Mouse (Mus musculus): ENCODE results near the gene Ccdc163.

Ccdc163 gene

GRCm38 (mm10) chr4:116782171-116782570, 73.9 kb downstream of the Ccdc163 start:
- DNase-seq: no peak

DNA sequence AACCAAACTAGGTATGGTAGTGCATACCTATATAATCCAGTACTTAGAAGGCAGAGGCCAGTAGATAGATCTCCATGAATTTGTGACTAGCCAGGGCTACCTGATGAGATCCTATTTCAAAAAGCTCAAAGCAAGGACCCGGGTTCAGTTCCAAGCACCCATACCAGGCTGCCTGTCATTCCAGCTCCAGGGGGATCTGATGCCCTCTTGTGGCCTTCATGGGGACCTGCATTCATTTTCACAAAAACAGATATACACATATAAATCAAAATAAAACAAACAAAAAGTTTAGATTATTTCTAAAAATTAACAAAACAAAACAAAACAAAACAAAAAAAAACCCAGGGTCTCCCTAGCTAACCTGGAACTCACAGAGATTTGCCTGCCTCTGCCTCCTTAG, 78.3 kb downstream of the Ccdc163 start:
- no peak for DNase-seq

GRCm38 (mm10) chr4:116787985-116788760, 79.9 kb downstream of the Ccdc163 start:
- no peak for DNase-seq

DNA sequence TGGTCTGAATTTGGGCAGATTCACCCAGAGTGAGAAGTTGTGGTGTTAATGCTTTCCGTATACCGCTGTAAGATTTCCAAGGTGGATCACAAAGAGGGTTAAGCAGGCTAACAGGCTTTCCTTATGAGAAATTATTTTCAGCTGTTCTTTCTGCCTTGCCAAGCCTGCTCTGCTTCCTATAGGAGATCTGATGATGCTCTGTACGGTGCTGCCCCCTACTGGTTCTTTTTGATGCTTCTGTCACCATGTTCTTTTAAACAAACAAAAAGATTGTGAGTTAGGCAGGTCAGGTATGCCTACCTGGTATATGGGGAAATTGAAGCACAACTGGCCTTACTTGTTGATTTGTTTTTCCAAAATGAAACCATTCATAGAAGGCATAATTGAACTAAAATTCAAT, 80.6 kb downstream of the Ccdc163 start:
- peak; percentile 86 for DNase-seq

- DNase-seq: no peak
Observed at GRCm38 (mm10) chr4:116792453-116792852, 84.1 kb downstream of the Ccdc163 start.

GRCm38 (mm10) chr4:116794273-116794672, 86.0 kb downstream of the Ccdc163 start:
- DNase-seq: no peak

- DNase-seq: no peak
Observed at GRCm38 (mm10) chr4:116796442-116797110, 88.3 kb downstream of the Ccdc163 start.

GRCm38 (mm10) chr4:116799901-116800300, 91.6 kb downstream of the Ccdc163 start:
- DNase-seq: no peak

Data from right cerebral cortex, adult 18-20 months (tissue).